Mouse (Mus musculus) midbrain, embryonic 10.5 days (tissue): ENCODE results near the gene Mrps6. TPM values are rescaled to one million over a fixed set of nuclear protein-coding genes. Genes with fewer than 3 reads are reported as not detected.

ENCODE experiments used
- DNase-seq: peaks from one replicate; pipeline ENCODE4 v3.0.0-alpha.2; 2017; ENCODE audit warnings: low spot score
- H3K27ac ChIP-seq: fragments of 300-500 bp; sonication (generic); replicated peaks from 2 replicates; pipeline ENCODE4 v1.5.1; 2016; ENCODE audit warnings: mild to moderate bottlenecking
- H3K27me3 ChIP-seq: fragments of 300-500 bp; sonication (generic); 2 replicates; pipeline ENCODE4 v1.6.1; 2016; ENCODE audit warnings: low read depth, mild to moderate bottlenecking; ENCODE audit not compliant: poor library complexity, severe bottlenecking
- H3K36me3 ChIP-seq: fragments of 300-500 bp; sonication (generic); 2 replicates; pipeline ENCODE4 v1.6.1; 2016; ENCODE audit warnings: mild to moderate bottlenecking, moderate library complexity
- H3K4me1 ChIP-seq: fragments of 300-500 bp; sonication (generic); 2 replicates; pipeline ENCODE4 v1.6.1; 2016
- H3K4me3 ChIP-seq: fragments of 300-500 bp; sonication (generic); 2 replicates; pipeline ENCODE4 v1.5.1; 2016; ENCODE audit warnings: mild to moderate bottlenecking, moderate library complexity
- H3K9me3 ChIP-seq: fragments of 300-500 bp; sonication (generic); replicated peaks from 2 replicates; pipeline ENCODE4 v1.6.1; 2016; ENCODE audit warnings: mild to moderate bottlenecking
- WGBS: fragments of 180-500 bp; shearing (Covaris S2); methylation state at CpG from one replicate; pipeline ENCODE4 v1.1.7; 2016; 5-methylcytosine and 5-hydroxymethylcytosine counted together
- polyA plus RNA-seq: library from polyadenylated mRNA; unstranded; fragments of >200 nt; fragmentation: Nextera tagmentation; extraction: Ambion mirVana; gene quantifications from 2 replicates; pipeline ENCODE4 v1.2.1, GENCODE M21; 2016

The Mrps6 gene
- polyA plus RNA-seq: 123 and 133 TPM in 2 replicates

DNA sequence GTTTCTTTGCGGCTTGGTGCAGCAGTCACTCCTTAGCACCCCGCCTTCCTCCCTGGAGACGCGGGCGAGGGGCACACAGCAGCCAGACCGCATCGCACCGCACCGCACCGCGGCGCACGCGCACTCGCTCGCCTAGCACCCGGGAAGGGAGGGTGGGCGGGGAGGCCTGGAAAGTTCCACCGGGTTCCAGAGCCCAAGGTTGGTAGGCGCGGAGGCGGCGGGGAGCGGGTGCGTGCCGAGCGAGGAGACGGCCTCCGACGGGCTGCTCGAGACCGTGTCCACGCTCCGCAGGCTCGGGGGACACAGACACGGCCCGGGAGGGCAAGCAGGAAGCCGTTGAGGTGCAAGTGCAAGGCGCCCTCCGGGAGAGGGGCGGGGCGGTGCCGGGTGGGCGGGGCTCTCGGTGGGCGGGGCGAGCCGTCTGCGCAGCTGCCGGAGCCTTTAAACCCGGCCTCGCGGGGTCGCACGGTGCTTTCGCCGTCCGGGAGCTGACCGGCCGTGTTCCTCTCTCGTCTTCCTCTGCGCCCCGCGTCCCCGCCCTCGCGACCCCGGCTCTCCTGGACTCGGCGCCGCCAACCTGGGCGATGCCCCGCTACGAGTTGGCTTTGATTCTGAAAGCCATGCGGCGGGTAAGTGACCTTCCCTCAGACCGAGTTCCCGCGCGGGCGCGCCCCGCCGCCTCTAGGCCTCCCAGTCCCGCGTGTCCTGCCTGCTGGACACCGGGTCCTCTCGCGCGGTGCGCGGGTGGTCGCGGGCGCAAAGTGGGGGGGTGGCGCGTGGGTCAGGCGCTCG, at the start of gene Mrps6, which contains the start of the genes Gm49711 and Slc5a3:
TSS of gene Mrps6 (plus strand) at position 419 of the 792 bp plus-strand sequence.
TSS of gene Gm49711 (plus strand) at position 465 of the 792 bp plus-strand sequence.
TSS of gene Slc5a3 (plus strand) at position 471 of the 792 bp plus-strand sequence.
- under 1% methylated on average over 95 of the region's 99 CpGs for WGBS
- Histone ChIP-seq H3K4me3 (peak within 1 kb of the TSS; percentile 96), H3K36me3 (peaks cover 38% of the 10 kb centered on the region), H3K4me1 (peaks cover 36% of the 10 kb centered on the region), H3K27ac (peak within 1 kb of the TSS; percentile 95), H3K27me3 (no peaks in the 10 kb centered on the region), H3K9me3 (peaks cover 15% of the 10 kb centered on the region)
- DNase-seq: peak; percentile 95

DNA sequence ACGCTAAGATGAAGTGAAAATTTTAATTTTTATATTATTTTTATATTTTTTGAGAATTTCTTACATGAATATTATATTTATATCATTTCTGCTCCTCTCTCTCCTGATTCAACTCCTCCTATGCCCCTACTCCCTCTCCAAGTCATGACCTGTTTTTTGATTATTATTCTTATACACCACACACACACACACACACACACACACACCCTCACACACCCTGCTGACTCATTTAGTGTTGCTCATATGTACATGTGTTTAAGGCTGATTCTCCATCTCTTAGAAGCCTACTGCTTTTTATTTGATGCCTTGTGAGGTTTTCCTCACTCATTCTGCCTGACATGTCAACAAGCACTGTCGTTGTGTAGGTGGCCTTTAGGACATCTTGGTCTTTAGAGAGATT, 48.5 kb upstream of the Mrps6 start:
- no peaks in the 10 kb centered on the region for H3K4me1 ChIP-seq
- no peak overlapping the region for H3K4me3 ChIP-seq
- WGBS: 94% methylated on average over 2 of the region's 2 CpGs

DNA sequence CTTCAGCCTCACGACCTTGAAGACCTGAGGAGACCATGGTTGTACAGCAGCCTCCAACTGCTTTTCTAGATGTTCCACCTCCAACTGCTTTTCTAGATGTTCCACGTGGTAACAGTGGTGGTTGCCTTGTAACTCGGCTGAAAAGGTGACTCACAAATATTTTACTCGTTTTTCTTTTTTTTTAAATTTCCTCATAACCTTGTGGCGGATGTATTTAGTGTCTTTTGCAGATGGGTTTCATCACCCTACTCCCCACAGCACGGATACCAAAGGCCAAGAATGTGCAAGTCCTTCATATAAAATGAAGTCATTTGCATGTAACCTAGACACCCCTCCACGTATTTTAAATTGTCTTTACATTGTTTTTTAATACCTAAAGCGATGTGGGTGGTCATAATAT, 41.3 kb upstream of the Mrps6 start:
- no peak for DNase-seq

More for the DNA sequence above, 48.5 kb upstream of the Mrps6 start:
- H3K9me3 ChIP-seq: no peaks in the 10 kb centered on the region
- no peaks in the 10 kb centered on the region for H3K36me3 ChIP-seq
- no peak for DNase-seq
- H3K27ac ChIP-seq: no peak overlapping the region
- no peaks in the 10 kb centered on the region for H3K27me3 ChIP-seq

DNA sequence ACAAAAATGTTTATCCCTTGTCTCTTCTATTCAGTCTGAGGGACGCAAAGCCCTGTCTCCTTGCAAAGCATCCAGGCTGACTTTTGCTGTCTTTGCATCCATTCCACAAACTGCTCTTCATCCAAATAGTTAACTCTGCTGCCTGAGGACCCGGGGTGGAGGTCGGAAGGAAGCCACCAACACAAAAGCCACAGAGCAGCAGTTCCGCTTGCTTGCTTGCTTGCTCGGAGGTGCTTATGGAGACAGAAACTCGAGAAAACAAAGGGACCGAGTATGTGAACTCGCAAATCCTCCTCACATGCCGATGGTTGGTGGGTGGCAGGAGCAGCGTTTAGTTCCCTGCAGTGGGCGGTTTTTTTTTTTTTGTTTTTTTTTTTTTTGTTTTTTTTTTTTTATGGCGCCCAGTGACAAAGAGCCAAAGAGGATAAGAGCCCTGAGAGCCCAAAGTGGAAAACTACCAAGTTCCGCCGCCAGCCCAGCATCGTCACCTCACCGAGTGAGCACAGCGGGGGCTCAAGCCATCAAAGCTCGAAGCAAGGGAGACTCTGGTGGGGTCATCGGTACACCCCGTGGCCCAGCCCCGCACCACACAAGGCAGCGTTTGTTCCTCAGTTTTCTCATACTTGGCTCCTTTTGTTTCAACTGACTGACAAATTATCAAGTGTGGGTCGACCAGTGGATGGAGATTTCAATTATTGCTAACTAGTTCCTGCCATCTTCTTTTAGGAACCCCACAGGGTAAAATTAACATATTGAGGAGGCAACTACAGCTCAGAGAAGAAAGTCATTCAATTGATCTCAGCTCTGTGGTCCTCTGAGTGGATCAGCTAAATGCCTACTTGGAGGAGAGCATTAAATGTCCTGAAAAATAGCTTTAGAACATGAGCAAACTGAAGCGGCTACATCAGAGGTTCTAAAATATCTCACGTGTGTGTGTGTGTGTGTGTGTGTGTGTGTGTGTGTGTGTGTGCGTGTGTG, 38.6 kb upstream of the Mrps6 start:
- peak overlapping the region; percentile 87 for H3K27ac ChIP-seq
- no peaks in the 10 kb centered on the region for H3K36me3 ChIP-seq
- no peaks in the 10 kb centered on the region for H3K27me3 ChIP-seq
- DNase-seq: peak; percentile 53
- H3K9me3 ChIP-seq: no peaks in the 10 kb centered on the region
- 9% methylated on average over 26 of the region's 26 CpGs for WGBS
- peak overlapping the region; percentile 47 for H3K4me3 ChIP-seq
- peaks cover 31% of the 10 kb centered on the region for H3K4me1 ChIP-seq

More for the DNA sequence above, 41.3 kb upstream of the Mrps6 start:
- H3K36me3 ChIP-seq: no peaks in the 10 kb centered on the region
- H3K4me1 ChIP-seq: peaks cover 18% of the 10 kb centered on the region
- no peaks in the 10 kb centered on the region for H3K27me3 ChIP-seq
- 90% methylated on average over 8 of the region's 8 CpGs for WGBS
- no peak overlapping the region for H3K4me3 ChIP-seq
- H3K27ac ChIP-seq: no peak overlapping the region
- H3K9me3 ChIP-seq: no peaks in the 10 kb centered on the region

DNA sequence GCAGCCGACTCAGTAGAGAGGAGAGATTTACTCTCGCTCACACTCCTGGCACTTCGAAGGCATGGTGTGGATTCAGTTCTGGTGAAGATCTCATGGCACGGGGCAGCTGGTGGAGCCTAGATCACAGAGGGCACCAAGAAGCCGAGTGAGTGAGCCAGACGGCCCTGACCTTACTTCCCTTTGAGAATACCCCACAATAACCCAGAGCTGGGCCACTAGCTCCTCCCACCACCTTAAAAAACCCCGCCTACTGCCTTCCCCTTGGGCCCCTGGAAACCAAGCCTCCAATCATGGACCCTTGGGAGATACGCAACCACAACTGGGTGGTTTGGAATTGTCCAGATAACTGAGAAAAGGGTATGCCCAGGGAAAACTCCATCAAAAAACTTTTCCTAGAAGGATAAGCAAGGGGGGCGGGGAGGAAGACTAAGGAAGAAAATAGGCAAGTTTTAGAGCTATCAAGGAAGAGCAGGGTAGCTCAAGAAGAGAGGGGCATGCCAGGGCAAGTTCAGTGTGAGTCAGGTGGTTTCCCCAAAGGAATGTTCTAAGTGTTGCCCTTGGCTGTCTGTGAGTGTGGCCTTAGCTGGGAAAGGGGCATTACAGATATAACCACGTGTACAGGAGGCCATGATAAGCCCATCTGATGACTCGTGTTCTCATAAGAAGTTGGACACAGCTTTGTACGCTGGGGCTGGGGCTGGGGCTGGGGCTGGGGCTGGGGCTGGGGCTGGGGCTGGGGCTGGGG, 36.2 kb upstream of the Mrps6 start:
- no peaks in the 10 kb centered on the region for H3K36me3 ChIP-seq
- H3K4me3 ChIP-seq: no peak overlapping the region
- 87% methylated on average over 12 of the region's 12 CpGs for WGBS
- H3K27ac ChIP-seq: no peak overlapping the region; the same call in 1 of the 2 replicates
- peaks cover 31% of the 10 kb centered on the region for H3K4me1 ChIP-seq
- DNase-seq: no peak
- H3K27me3 ChIP-seq: no peaks in the 10 kb centered on the region
- no peaks in the 10 kb centered on the region for H3K9me3 ChIP-seq

DNA sequence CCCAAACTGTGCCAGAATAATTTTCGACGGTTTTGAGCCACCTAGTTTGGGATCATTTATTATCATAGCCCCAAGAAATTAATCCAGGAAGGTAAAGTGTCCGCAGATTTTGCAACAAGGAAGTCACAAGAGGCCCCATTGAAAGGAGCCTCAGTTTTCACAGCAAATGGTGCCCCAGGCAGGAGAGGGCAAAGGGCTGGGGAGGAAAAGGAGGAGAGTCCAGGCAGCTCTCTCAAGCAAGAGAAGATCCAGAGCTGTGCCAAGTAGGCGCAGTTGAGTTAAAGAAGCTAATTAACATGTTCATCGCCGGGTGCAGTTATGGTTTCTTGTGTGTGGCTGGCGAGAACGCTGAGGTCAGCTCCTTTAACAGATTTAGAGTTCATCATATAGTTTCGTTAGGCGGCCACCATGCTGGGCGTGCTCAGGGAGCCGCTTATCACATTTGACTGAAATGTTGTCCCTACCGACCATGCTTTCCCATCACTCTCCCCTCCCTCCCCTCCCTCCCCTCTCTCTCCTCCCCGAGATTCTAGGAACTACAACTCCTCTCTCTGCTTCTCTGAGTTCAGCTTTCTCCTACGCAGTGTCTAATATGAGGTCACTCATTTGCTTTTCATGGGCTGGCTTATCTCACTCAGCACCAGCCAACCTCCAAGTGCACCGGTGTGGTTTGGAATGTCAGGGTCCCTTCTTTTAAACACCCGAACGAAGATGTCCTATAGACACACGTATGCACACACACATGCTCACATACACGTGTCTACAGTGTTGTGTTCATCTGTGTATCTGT, 35.4 kb upstream of the Mrps6 start:
- WGBS: 85% methylated on average over 20 of the region's 20 CpGs
- Histone ChIP-seq H3K4me3 (no peak overlapping the region), H3K36me3 (no peaks in the 10 kb centered on the region), H3K4me1 (peaks cover 31% of the 10 kb centered on the region), H3K9me3 (no peaks in the 10 kb centered on the region), H3K27me3 (no peaks in the 10 kb centered on the region), H3K27ac (no peak overlapping the region; the same call in 1 of the 2 replicates)
- no peak for DNase-seq

DNA sequence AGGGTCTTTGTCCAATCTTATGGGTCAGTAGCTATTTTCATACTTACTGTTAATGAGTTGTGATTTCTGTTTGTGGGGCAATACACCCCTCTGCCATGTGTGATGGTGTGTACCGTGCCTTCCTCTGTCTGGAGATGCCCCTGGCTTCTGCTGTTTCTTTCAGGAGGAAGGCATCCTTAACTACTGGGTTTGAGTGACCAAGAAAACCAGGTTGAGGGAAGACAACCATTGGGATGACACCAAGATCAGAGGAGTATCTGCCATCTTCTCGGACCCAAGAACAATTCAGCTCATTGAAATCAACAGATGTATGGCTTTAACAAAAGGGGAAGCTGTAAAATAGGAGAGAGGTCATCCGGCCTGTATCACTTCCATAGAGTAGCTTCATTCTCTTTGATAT, 24.8 kb upstream of the Mrps6 start:
- no peak for DNase-seq

DNA sequence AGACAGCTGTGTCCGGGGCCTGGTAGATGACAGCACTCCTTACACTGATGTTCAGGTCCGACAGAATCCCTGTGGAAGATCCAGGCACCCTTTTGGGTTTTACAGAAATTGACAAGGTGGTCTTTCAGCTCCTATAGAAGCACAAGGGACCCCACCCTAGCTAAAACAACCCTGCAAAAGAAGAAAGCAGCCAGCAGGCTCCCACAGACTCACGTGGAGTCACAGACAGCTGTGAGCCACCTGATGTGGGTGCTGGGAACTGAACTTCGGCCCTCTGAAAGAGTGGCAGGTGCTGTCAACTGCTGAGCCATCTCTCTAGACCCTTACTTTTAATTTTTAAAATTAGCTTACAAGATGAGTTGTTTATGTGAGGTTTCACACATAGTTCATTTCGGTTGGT, 23.4 kb upstream of the Mrps6 start:
- no peak overlapping the region for H3K4me3 ChIP-seq
- H3K9me3 ChIP-seq: no peaks in the 10 kb centered on the region
- H3K27me3 ChIP-seq: no peaks in the 10 kb centered on the region
- peaks cover 11% of the 10 kb centered on the region for H3K4me1 ChIP-seq
- 72% methylated on average over 5 of the region's 5 CpGs for WGBS
- no peaks in the 10 kb centered on the region for H3K36me3 ChIP-seq
- no peak for DNase-seq
- H3K27ac ChIP-seq: no peak overlapping the region

More for the DNA sequence above, 24.8 kb upstream of the Mrps6 start:
- peaks cover 11% of the 10 kb centered on the region for H3K4me1 ChIP-seq
- H3K9me3 ChIP-seq: no peaks in the 10 kb centered on the region
- no peaks in the 10 kb centered on the region for H3K36me3 ChIP-seq
- H3K4me3 ChIP-seq: no peak overlapping the region
- WGBS: 87% methylated on average over 3 of the region's 3 CpGs
- no peaks in the 10 kb centered on the region for H3K27me3 ChIP-seq
- no peak overlapping the region for H3K27ac ChIP-seq

DNA sequence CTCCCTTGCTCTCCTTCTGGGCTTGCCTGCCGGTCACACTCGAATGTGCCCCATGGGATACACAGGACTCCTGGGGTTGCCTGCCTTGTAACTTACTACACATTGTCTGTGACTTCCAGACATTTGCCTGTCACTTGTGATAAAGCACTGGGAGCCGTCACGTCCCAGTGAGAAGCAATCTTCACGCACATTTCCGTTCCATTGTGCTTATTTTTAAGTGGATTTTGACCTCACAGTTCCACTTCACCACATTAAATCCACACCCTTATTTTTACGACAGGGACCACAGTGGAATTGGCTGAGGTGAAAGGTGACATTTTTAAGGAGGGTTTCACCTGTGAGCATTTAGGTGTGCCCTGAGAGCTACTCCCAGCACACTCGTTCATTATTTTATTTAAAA, 21.4 kb upstream of the Mrps6 start:
- H3K27me3 ChIP-seq: no peaks in the 10 kb centered on the region
- H3K27ac ChIP-seq: no peak overlapping the region
- no peak for DNase-seq
- no peaks in the 10 kb centered on the region for H3K36me3 ChIP-seq
- H3K9me3 ChIP-seq: no peaks in the 10 kb centered on the region
- whole genome bisulfite sequencing: 78% methylated on average over 8 of the region's 8 CpGs
- H3K4me1 ChIP-seq: peaks cover 11% of the 10 kb centered on the region
- H3K4me3 ChIP-seq: no peak overlapping the region

DNA sequence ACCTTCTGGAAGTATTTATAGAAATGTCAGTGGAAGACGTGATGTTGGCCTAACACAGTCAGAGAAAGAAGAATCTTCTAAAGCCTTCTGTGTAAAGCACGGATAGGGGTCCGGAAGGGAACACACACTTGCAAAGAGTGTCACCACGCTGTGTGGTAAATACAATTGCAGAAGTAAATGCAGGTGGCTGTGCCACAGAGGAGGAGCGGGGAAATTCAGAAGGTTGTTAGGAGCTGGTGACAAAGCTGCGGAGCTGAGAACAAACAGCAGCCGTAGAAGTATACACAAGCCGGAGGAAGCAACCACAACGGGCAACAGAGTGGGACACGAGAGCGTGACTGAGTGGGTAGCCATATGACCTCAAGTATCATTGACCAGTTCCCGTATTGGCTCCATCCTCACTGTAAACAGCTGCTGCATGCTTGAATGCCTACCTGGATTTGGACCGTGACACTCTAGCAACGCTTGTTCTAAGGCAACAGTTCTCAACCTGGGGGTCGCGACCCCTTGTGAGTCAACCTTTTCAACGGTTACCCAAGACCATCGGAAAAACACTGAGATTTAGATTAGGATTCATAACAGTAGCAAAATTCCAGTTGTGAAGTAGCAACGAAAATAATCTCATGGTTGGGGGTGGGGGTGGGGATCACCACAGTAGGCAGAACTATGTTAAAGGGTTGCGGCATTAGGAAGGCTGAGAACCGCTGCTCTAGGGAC, 20.0 kb upstream of the Mrps6 start:
- no peaks in the 10 kb centered on the region for H3K9me3 ChIP-seq
- DNase-seq: no peak
- no peak overlapping the region for H3K4me3 ChIP-seq
- no peaks in the 10 kb centered on the region for H3K27me3 ChIP-seq
- H3K4me1 ChIP-seq: peaks cover 11% of the 10 kb centered on the region
- 88% methylated on average over 21 of the region's 21 CpGs for WGBS
- no peaks in the 10 kb centered on the region for H3K36me3 ChIP-seq
- no peak overlapping the region for H3K27ac ChIP-seq

DNA sequence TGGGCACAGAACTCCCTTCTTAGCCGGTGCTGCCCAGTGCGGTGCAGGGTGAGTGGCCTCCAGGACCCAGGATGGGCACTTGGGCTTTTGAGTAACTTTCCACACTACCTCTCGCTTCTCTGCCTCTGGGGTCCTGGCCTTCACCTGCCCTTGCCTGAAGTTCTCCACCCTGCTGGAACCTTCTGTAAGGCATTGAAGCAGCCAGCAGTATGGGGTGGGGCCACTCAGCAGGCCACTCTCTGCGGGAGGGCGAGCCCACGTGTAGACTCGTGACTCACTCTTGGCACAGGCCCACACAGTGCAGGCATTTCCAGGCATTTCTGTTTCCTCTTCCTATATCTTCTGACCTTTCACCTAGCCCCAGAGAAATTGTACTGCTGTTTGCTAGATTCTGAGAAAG, 18.6 kb upstream of the Mrps6 start:
- 94% methylated on average over 7 of the region's 7 CpGs for WGBS
- Histone ChIP-seq H3K27me3 (no peaks in the 10 kb centered on the region), H3K4me1 (peaks cover 11% of the 10 kb centered on the region), H3K4me3 (no peak overlapping the region), H3K9me3 (no peaks in the 10 kb centered on the region), H3K27ac (no peak overlapping the region), H3K36me3 (no peaks in the 10 kb centered on the region)
- DNase-seq: no peak
